In the genomic region with DNA sequence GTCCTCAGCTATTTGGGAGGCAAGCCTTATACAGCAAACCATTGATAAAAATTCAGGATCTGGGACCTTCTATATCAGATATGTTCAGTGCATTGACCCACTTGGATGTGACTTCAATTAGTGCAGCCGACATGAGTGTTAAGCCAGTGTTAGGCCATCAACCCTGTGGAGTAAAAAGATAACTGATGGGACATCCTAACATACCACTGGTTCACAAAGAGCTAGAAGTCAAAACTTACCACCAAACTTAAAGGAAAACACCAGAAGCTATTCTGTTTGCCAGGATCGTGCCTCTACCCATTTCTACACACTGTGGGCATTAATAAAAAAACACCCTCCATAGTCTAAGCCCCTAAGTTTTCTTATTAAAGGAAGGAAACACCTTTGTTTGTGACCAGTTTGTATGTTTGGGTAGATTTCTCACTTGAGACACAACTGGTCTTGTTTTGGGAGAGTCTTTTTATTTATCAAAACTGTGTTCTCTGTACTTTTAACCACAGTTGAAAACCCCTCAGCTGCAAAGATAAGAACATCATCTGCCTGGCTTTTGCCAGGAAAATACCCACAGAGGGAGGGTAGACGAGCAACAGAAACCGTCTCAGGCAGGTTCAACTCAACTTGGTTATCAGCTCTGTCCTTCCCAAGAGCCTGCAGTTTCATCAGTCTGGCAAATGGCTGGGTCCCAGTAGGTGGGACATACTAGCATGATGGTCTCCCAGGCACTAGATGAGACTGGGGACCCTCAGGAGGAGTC, we compare ENCODE assay signal across 23 mouse cellular contexts.
DNase-seq lines count a peak whose midpoint lies in the region; ATAC-seq and TF ChIP-seq lines count a peak whose summit lies in the region.
"Had no signal": no experiment of that assay in that cellular context is flagged by ENCODE, and none has a peak within 500 bp of the region (broad histone marks: within the 10 kb centered on the region; RNA-seq: fewer than 3 reads in every experiment).

No protein-coding gene starts in this region.

- H3K4me2 ChIP-seq in liver, embryonic 14.5 days (ENCODE audit: low read depth) = no peak overlapping the region
- H3K4me2 ChIP-seq in liver, embryonic 11.5 days = no peak overlapping the region
- H3K4me2 ChIP-seq: embryonic facial prominence, embryonic 13.5 days; embryonic facial prominence, embryonic 15.5 days; forebrain, embryonic 12.5 days had no signal

- WGBS in liver, embryonic 14.5 days (ENCODE audit: insufficient replicate concordance) = 29% methylated on average over 4 of the region's 4 CpGs
- 59% methylated on average over 4 of the region's 4 CpGs for WGBS in liver, embryonic 11.5 days

- H3K4me1 ChIP-seq in liver, embryonic 14.5 days (replicated peaks; ENCODE audit: control insufficient read depth in 2 of 2, insufficient read depth in 2 of 2, low read length in 1 of 2) = peaks cover 0 to 5% of the 10 kb centered on the region in 2 experiments; a peak in 3 of 4 replicates
- H3K4me1 ChIP-seq in liver, embryonic 11.5 days (replicated peaks; ENCODE audit: control insufficient read depth, insufficient read depth, low read length) = peaks cover 3% of the 10 kb centered on the region; the same call in 1 of the 2 replicates

- no peak for DNase-seq in liver, embryonic 14.5 days (ENCODE audit: low read depth in 3 of 3, low spot score in 3 of 3)
- no peak for DNase-seq in liver, embryonic 11.5 days (ENCODE audit: low spot score)
- no peak for DNase-seq in cerebellum, postnatal 4 days (ENCODE audit: low spot score in 2 of 2)
- no peak for DNase-seq in left cerebral cortex, adult 9 months (ENCODE audit: low spot score in 2 of 2)
- DNase-seq: adrenal gland, adult 2 months; adrenal gland, postnatal 10 days; adrenal gland, postnatal 25 days; cerebellum, adult 11 months; cerebellum, adult 18-20 months; cerebellum, adult 8-10 months; cerebellum, adult 9-11 months; cerebellum, postnatal 14 days; cerebellum, postnatal 36 days; embryo, embryonic 11 days had no signal

- no peak for TF ChIP-seq CTCF in liver, embryonic 14.5 days (IDR thresholded peaks at IDR 0.05; ENCODE audit: low read depth)

- H3K9ac ChIP-seq in liver, embryonic 14.5 days (replicated peaks) = no peak overlapping the region
- no peak overlapping the region for H3K9ac ChIP-seq in liver, embryonic 11.5 days (ENCODE audit: low read depth, low read length)
- H3K9ac ChIP-seq: embryonic facial prominence, embryonic 13.5 days; embryonic facial prominence, embryonic 15.5 days; forebrain, embryonic 12.5 days had no signal

- H3K36me3 ChIP-seq in liver, embryonic 14.5 days (replicated peaks; ENCODE audit: control insufficient read depth, insufficient read depth, low read depth) = no peaks in the 10 kb centered on the region
- no peaks in the 10 kb centered on the region for H3K36me3 ChIP-seq in liver, embryonic 11.5 days (ENCODE audit: control insufficient read depth, insufficient read depth, low read length)
- H3K36me3 ChIP-seq: embryonic facial prominence, embryonic 13.5 days; embryonic facial prominence, embryonic 15.5 days had no signal

- no peak overlapping the region for H3K27ac ChIP-seq in liver, embryonic 14.5 days
- no peak overlapping the region for H3K27ac ChIP-seq in liver, embryonic 11.5 days (ENCODE audit: low read depth, low read length)
- H3K27ac ChIP-seq: embryonic facial prominence, embryonic 13.5 days; embryonic facial prominence, embryonic 15.5 days; forebrain, embryonic 10.5 days; forebrain, embryonic 12.5 days had no signal

- ATAC-seq in liver, embryonic 14.5 days (ENCODE audit: insufficient read depth) = no peak
- no peak for ATAC-seq in liver, embryonic 11.5 days (replicated peaks; ENCODE audit: low FRiP score)
- peak; percentile 76 for ATAC-seq in common myeloid progenitor, adult 5-6 weeks (replicated peaks; ENCODE audit: low read depth, poor library complexity, severe bottlenecking)
- peak; percentile 82 for ATAC-seq in megakaryocyte progenitor cell, adult 5-6 weeks (replicated peaks; ENCODE audit: poor library complexity)
- ATAC-seq: forebrain, embryonic 14.5 days; forebrain, embryonic 16.5 days had no signal

- H3K4me3 ChIP-seq in liver, embryonic 14.5 days (ENCODE audit: insufficient read depth in 1 of 2, low read depth in 2 of 2, low read length in 2 of 2) = no peak overlapping the region
- no peak overlapping the region for H3K4me3 ChIP-seq in liver, embryonic 11.5 days (ENCODE audit: low read depth, low read length)
- H3K4me3 ChIP-seq: embryonic facial prominence, embryonic 13.5 days; embryonic facial prominence, embryonic 15.5 days; erythroblast, embryonic 14.5 days; forebrain, embryonic 10.5 days; forebrain, embryonic 12.5 days had no signal

- H3K27me3 ChIP-seq in liver, embryonic 14.5 days (ENCODE audit: control insufficient read depth, insufficient read depth, low read length) = no peaks in the 10 kb centered on the region
- H3K27me3 ChIP-seq in liver, embryonic 11.5 days (replicated peaks; ENCODE audit: control insufficient read depth, insufficient read depth, low read length) = no peaks in the 10 kb centered on the region
- H3K27me3 ChIP-seq: embryonic facial prominence, embryonic 13.5 days; embryonic facial prominence, embryonic 15.5 days; forebrain, embryonic 12.5 days had no signal

- 0 out of 2 replicates have a peak, but pooled peaks have one; percentile 5 for TF ChIP-seq EP300 in liver, embryonic 14.5 days (IDR thresholded peaks at IDR 0.05; ENCODE audit: low read depth)

- no peaks in the 10 kb centered on the region for H3K9me3 ChIP-seq in liver, embryonic 14.5 days (ENCODE audit: control insufficient read depth, low read length)
- H3K9me3 ChIP-seq in liver, embryonic 11.5 days (ENCODE audit: control insufficient read depth, low read length) = no peaks in the 10 kb centered on the region
- H3K9me3 ChIP-seq: embryonic facial prominence, embryonic 13.5 days; embryonic facial prominence, embryonic 15.5 days; forebrain, embryonic 10.5 days; forebrain, embryonic 12.5 days had no signal

Comparison
In these comparisons a context has a peak if more than half of its experiments do, and no peak if none do; other contexts are left out.
1. ATAC-seq: peak in common myeloid progenitor, adult 5-6 weeks (single experiment) and megakaryocyte progenitor cell, adult 5-6 weeks (single experiment); none in liver, embryonic 14.5 days (single experiment) and liver, embryonic 11.5 days (single experiment).